Comparison of ENCODE assay signal across 19 mouse cellular contexts in genomic region chr14:20148514-20148913, GRCm38 (mm10).
"Had no signal": no experiment of that assay in that cellular context is flagged by ENCODE, and none has a peak within 500 bp of the region (broad histone marks: within the 10 kb centered on the region; RNA-seq: fewer than 3 reads in every experiment).

No protein-coding gene starts in this region.

- ATAC-seq: forebrain, postnatal 0 days; hindbrain, postnatal 0 days had no signal

- H3K27me3 ChIP-seq: heart, embryonic 12.5 days; hindbrain, embryonic 13.5 days; hindbrain, embryonic 15.5 days; limb, embryonic 12.5 days; liver, embryonic 13.5 days; liver, embryonic 15.5 days had no signal

- H3K36me3 ChIP-seq: heart, embryonic 12.5 days; hindbrain, embryonic 13.5 days; hindbrain, embryonic 15.5 days had no signal

- H3K4me1 ChIP-seq: hindbrain, embryonic 15.5 days; liver, embryonic 15.5 days had no signal

- H3K27ac ChIP-seq: heart, embryonic 10.5 days; hindbrain, embryonic 13.5 days; hindbrain, embryonic 15.5 days; hindbrain, postnatal 0 days; layer of hippocampus, adult 2 months; left cerebral cortex, adult 2 months; limb, embryonic 10.5 days; limb, embryonic 12.5 days; liver, embryonic 13.5 days; liver, embryonic 15.5 days had no signal

- H3K9ac ChIP-seq: forebrain, postnatal 0 days; heart, embryonic 12.5 days; hindbrain, embryonic 13.5 days; hindbrain, embryonic 15.5 days; limb, embryonic 12.5 days; liver, embryonic 13.5 days; liver, embryonic 15.5 days had no signal

- H3K9me3 ChIP-seq: heart, embryonic 10.5 days; heart, embryonic 12.5 days; hindbrain, embryonic 13.5 days; hindbrain, embryonic 15.5 days; limb, embryonic 10.5 days; limb, embryonic 12.5 days; liver, embryonic 13.5 days; liver, embryonic 15.5 days had no signal

- DNase-seq: forebrain, postnatal 0 days; gastrocnemius, postnatal 14 days; gastrocnemius, postnatal 36 days; heart, adult 11 months; heart, postnatal 10 days; heart, postnatal 36 days; kidney, adult 18-20 months; liver; liver, embryonic 13.5 days had no signal

- H3K4me2 ChIP-seq: heart, embryonic 12.5 days; hindbrain, embryonic 13.5 days; hindbrain, embryonic 15.5 days; limb, embryonic 12.5 days; liver, embryonic 13.5 days; liver, embryonic 15.5 days had no signal

- H3K4me3 ChIP-seq: heart, embryonic 10.5 days; heart, embryonic 12.5 days; hindbrain, embryonic 13.5 days; hindbrain, embryonic 15.5 days; layer of hippocampus, adult 2 months; left cerebral cortex, adult 2 months; limb, embryonic 10.5 days; limb, embryonic 12.5 days; liver, embryonic 13.5 days; liver, embryonic 15.5 days had no signal
